Mouse (Mus musculus) stomach, adult 2 months (tissue): Measurements from ENCODE around the gene Pak3. TPM values are rescaled to one million over a fixed set of nuclear protein-coding genes. Genes with fewer than 3 reads are reported as not detected.

ENCODE experiments used
- polyA plus RNA-seq: library from polyadenylated mRNA; depleted of rRNA; stranded (reverse); fragments of >200 nt; gene quantifications from 2 replicates; pipeline ENCODE4 v1.2.3, GENCODE M21; 2012; rRNA removed

The Pak3 gene
- 0.02 TPM in 1 of 2 replicates, not detected in the other for polyA plus RNA-seq

DNA sequence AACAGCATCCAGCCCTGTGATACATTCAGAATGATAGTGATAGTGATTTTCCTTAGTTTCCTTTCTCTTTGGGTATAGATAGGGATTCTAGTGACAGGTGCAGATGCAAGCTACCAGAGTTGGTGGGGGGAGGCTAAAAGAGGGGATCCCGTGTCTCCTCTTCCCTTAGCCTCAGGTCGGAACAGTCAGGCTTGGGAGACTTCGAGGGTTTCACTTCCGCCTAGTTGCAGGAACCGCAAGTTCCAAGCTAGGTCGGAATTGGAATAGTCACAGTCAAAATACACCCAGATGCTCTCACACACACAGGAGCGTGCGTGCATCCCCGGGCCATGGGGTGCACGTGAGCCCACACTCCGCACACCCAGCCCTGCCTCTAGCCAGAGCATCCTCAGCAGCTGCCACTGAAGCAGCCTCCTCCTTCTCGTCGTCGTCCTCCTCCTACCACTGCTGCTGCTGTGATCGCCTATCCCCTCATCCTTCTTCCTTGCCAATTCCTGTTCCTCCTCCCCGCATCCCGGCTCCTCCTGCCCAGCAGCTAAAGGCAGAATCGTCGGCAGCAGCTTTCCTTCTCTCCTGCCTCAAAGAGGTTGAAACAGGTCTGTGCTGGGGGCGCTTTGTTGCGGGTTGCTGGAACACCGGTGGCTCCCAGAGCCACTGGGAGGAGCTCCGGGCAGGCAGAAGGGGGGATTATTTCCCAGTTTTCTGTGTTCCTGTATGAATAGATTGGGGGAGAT is at the start of gene Pak3:
TSS of gene Pak3 (plus strand) at position 424 of the 734 bp plus-strand sequence.

GRCm38 (mm10) chrX:143827212-143827611 is 308.8 kb downstream of the Pak3 start, which contains the start of gene Capn6:
Capn6 (minus strand) TSS chrX:143827414.

Other genes with a start within 250 kb of the Pak3 start
- 0.68 and 1.9 TPM in 2 replicates for gene Chrdl1, start 124.3 kb upstream of the Pak3 start, polyA plus RNA-seq